Comparison of ENCODE assay signal across 14 mouse cellular contexts in the genomic region with DNA sequence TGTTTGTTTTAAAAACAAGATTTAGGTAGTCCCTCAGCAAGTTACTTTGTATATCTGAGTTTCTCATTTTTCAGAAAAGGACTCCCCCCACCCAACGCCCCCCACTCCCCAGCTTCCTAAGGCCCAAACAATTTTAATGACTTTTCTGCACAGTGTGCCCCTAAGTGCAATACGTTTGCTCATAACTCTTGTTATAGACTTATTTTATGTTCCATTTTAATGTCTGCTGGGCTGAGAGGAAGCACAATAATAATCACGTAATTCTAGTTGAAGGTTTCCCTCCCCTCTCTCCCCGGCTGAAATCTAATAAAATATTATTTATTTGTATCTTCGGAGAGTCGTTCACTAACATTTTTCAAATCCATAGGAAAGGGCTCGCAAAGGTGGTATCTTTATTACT. TPM values are rescaled to one million over a fixed set of nuclear protein-coding genes. Genes with fewer than 3 reads are reported as not detected.
A peak's percentile ranks its signal among the peaks of the same experiment; 100 is the strongest.
DNase-seq lines count a peak whose midpoint lies in the region; ATAC-seq and TF ChIP-seq lines count a peak whose summit lies in the region.
"Had no signal": no experiment of that assay in that cellular context is flagged by ENCODE, and none has a peak within 500 bp of the region (broad histone marks: within the 10 kb centered on the region; RNA-seq: fewer than 3 reads in every experiment).

No protein-coding gene starts in this region.

- no peak overlapping the region; the same call in 1 of the 2 replicates for H3K9ac ChIP-seq in heart, embryonic 11.5 days (ENCODE audit: low read depth, low read length)
- peak overlapping the region; percentile 35 for H3K9ac ChIP-seq in midbrain, embryonic 11.5 days (ENCODE audit: low read length)
- no peak overlapping the region for H3K9ac ChIP-seq in midbrain, embryonic 16.5 days (ENCODE audit: low read depth, low read length)
- no peak overlapping the region for H3K9ac ChIP-seq in liver, embryonic 12.5 days
- no peak overlapping the region for H3K9ac ChIP-seq in stomach, postnatal 0 days (ENCODE audit: low read length)

- intact Hi-C loops in heart, postnatal 10 days (cut with DNase I), result no loop called here

- H3K36me3 ChIP-seq in heart, embryonic 11.5 days (ENCODE audit: control insufficient read depth, insufficient read depth, low read length), result peaks cover 4% of the 10 kb centered on the region; the same call in 1 of the 2 replicates
- peaks cover 2% of the 10 kb centered on the region; the same call in 1 of the 2 replicates for H3K36me3 ChIP-seq in midbrain, embryonic 11.5 days (ENCODE audit: control insufficient read depth, insufficient read depth, low read length)
- H3K36me3 ChIP-seq in midbrain, embryonic 16.5 days (ENCODE audit: control insufficient read depth, insufficient read depth, low read length), result no peaks in the 10 kb centered on the region
- H3K36me3 ChIP-seq in liver, embryonic 12.5 days, result peaks cover 20% of the 10 kb centered on the region
- H3K36me3 ChIP-seq in stomach, postnatal 0 days (ENCODE audit: control insufficient read depth, insufficient read depth, low read length), result no peaks in the 10 kb centered on the region

- TF ChIP-seq CTCF in stomach, postnatal 0 days (IDR thresholded peaks at IDR 0.05; ENCODE audit: low read depth), result no peak

- peaks cover 47% of the 10 kb centered on the region for H3K4me1 ChIP-seq in heart, embryonic 11.5 days (ENCODE audit: control insufficient read depth, insufficient read depth, low read length)
- H3K4me1 ChIP-seq in midbrain, embryonic 11.5 days (ENCODE audit: control insufficient read depth, insufficient read depth, low read length), result peaks cover 29% of the 10 kb centered on the region
- H3K4me1 ChIP-seq in midbrain, embryonic 16.5 days (ENCODE audit: control insufficient read depth, insufficient read depth, low read length), result peaks cover 19% of the 10 kb centered on the region
- H3K4me1 ChIP-seq in liver, embryonic 12.5 days, result peaks cover 35% of the 10 kb centered on the region; the same call in 1 of the 2 replicates
- no peaks in the 10 kb centered on the region for H3K4me1 ChIP-seq in stomach, postnatal 0 days (replicated peaks; ENCODE audit: control insufficient read depth, insufficient read depth)

- no peak for DNase-seq in heart, postnatal 10 days
- no peak for DNase-seq in midbrain, embryonic 11.5 days (ENCODE audit: low spot score, missing footprints)
- no peak for DNase-seq in stomach, postnatal 0 days (ENCODE audit: low spot score)
- no peak for DNase-seq in spleen, postnatal 36 days (ENCODE audit: low spot score in 2 of 2)
- DNase-seq in cerebellum, adult 9-11 months, result no peak
- DNase-seq: adrenal gland, postnatal 36 days; cerebellum, adult 9-10 months; heart, postnatal 36 days; lung, postnatal 4 days had no signal

- no peak overlapping the region for H3K4me2 ChIP-seq in heart, embryonic 11.5 days
- H3K4me2 ChIP-seq in midbrain, embryonic 11.5 days, result peak overlapping the region; percentile 31; the same call in 1 of the 2 replicates
- H3K4me2 ChIP-seq in midbrain, embryonic 16.5 days (ENCODE audit: low read length), result no peak overlapping the region
- no peak overlapping the region for H3K4me2 ChIP-seq in liver, embryonic 12.5 days
- H3K4me2 ChIP-seq in stomach, postnatal 0 days (replicated peaks; ENCODE audit: low read depth), result 0 out of 2 replicates have a peak overlapping the region, but pooled peaks have one; percentile 9

- no peak for ATAC-seq in heart, embryonic 11.5 days (replicated peaks; ENCODE audit: insufficient number of reproducible peaks, low FRiP score, low TSS enrichment)
- no peak for ATAC-seq in midbrain, embryonic 11.5 days (ENCODE audit: low FRiP score)
- no peak for ATAC-seq in midbrain, embryonic 16.5 days
- ATAC-seq in liver, embryonic 12.5 days, result no peak
- no peak for ATAC-seq in stomach, postnatal 0 days (ENCODE audit: low FRiP score, low TSS enrichment)

- H3K4me3 ChIP-seq in heart, embryonic 11.5 days (ENCODE audit: low read depth, low read length), result no peak overlapping the region
- no peak overlapping the region for H3K4me3 ChIP-seq in midbrain, embryonic 11.5 days (ENCODE audit: low read depth, low read length)
- no peak overlapping the region for H3K4me3 ChIP-seq in midbrain, embryonic 16.5 days (ENCODE audit: low read depth, low read length)
- no peak overlapping the region for H3K4me3 ChIP-seq in liver, embryonic 12.5 days
- no peak overlapping the region for H3K4me3 ChIP-seq in stomach, postnatal 0 days (ENCODE audit: low read depth, low read length)

- H3K9me3 ChIP-seq in heart, embryonic 11.5 days (replicated peaks; ENCODE audit: control insufficient read depth, low read length), result no peaks in the 10 kb centered on the region
- no peaks in the 10 kb centered on the region for H3K9me3 ChIP-seq in midbrain, embryonic 11.5 days (ENCODE audit: control insufficient read depth, low read length)
- no peaks in the 10 kb centered on the region for H3K9me3 ChIP-seq in midbrain, embryonic 16.5 days (replicated peaks; ENCODE audit: control insufficient read depth, low read length, poor library complexity, severe bottlenecking)
- no peaks in the 10 kb centered on the region for H3K9me3 ChIP-seq in liver, embryonic 12.5 days (replicated peaks)
- no peaks in the 10 kb centered on the region for H3K9me3 ChIP-seq in stomach, postnatal 0 days (ENCODE audit: control insufficient read depth, low read length)

- peak overlapping the region; percentile 89 for H3K27ac ChIP-seq in heart, embryonic 11.5 days (ENCODE audit: low read depth, low read length)
- H3K27ac ChIP-seq in midbrain, embryonic 11.5 days (ENCODE audit: low read depth, low read length), result peak overlapping the region; percentile 66
- H3K27ac ChIP-seq in midbrain, embryonic 16.5 days (ENCODE audit: low read length), result no peak overlapping the region; the same call in 1 of the 2 replicates
- peak overlapping the region; percentile 70 for H3K27ac ChIP-seq in liver, embryonic 12.5 days
- peak overlapping the region; percentile 67 for H3K27ac ChIP-seq in stomach, postnatal 0 days (replicated peaks)

- WGBS in heart, embryonic 11.5 days (ENCODE audit: insufficient replicate concordance), result 71% methylated on average over 7 of the region's 7 CpGs
- 69% methylated on average over 7 of the region's 7 CpGs for WGBS in midbrain, embryonic 11.5 days
- 65% methylated on average over 7 of the region's 7 CpGs for WGBS in midbrain, embryonic 16.5 days
- 71% methylated on average over 7 of the region's 7 CpGs for WGBS in liver, embryonic 12.5 days (ENCODE audit: insufficient replicate concordance)
- WGBS in stomach, postnatal 0 days, result 47% methylated on average over 7 of the region's 7 CpGs

- H3K27me3 ChIP-seq in heart, embryonic 11.5 days (ENCODE audit: control insufficient read depth, insufficient read depth, low read length), result no peaks in the 10 kb centered on the region
- H3K27me3 ChIP-seq in midbrain, embryonic 11.5 days (ENCODE audit: control insufficient read depth, insufficient read depth, low read length), result no peaks in the 10 kb centered on the region
- H3K27me3 ChIP-seq in midbrain, embryonic 16.5 days (ENCODE audit: control insufficient read depth, insufficient read depth, low read depth, low read length), result no peaks in the 10 kb centered on the region
- no peaks in the 10 kb centered on the region for H3K27me3 ChIP-seq in liver, embryonic 12.5 days (replicated peaks)
- H3K27me3 ChIP-seq in stomach, postnatal 0 days (ENCODE audit: control insufficient read depth, insufficient read depth, low read length), result no peaks in the 10 kb centered on the region
- H3K27me3 ChIP-seq: Patski had no signal

- no peak for TF ChIP-seq EP300 in stomach, postnatal 0 days (optimal IDR thresholded peaks at IDR 0.05)

RNA-seq across cellular contexts. Expression of a gene that starts 58.1 kb away (rescaled TPM):
- polyA plus RNA-seq in heart, embryonic 11.5 days (2014; fragmentation: Nextera tagmentation; extraction: Ambion mirVana), result 31.7 and 42.6 TPM in 2 replicates
- total RNA-seq in heart, postnatal 10 days (2021), result under 1 TPM; 0.26 to 0.30 TPM
- polyA plus RNA-seq in midbrain, embryonic 11.5 days (2014; fragmentation: Nextera tagmentation; extraction: Ambion mirVana), result 22.9 and 23.2 TPM in 2 replicates
- polyA plus RNA-seq in midbrain, embryonic 16.5 days (2015; fragmentation: Nextera tagmentation; extraction: Ambion mirVana), result 0.45 and 0.76 TPM in 2 replicates
- polyA plus RNA-seq in liver, embryonic 12.5 days (2016; fragmentation: Nextera tagmentation; extraction: Ambion mirVana), result 16.1 TPM in 2 replicates
- polyA plus RNA-seq in stomach, postnatal 0 days (2015; fragmentation: Nextera tagmentation; extraction: Ambion mirVana), result 3.1 and 3.6 TPM in 2 replicates
- total RNA-seq: heart, postnatal 36 days had no signal
- polyA plus RNA-seq: frontal cortex, adult 2 months had no signal

Comparison
In these comparisons a context has a peak if more than half of its experiments do, and no peak if none do; other contexts are left out.
1. H3K4me2 ChIP-seq: peak in midbrain, embryonic 11.5 days (single experiment) and stomach, postnatal 0 days (single experiment); none in heart, embryonic 11.5 days (single experiment), midbrain, embryonic 16.5 days (single experiment) and liver, embryonic 12.5 days (single experiment).